Mouse (Mus musculus) mature B cell (primary cell): Measurements from ENCODE around the gene Plekhg6.

Experiments used
- in situ Hi-C: fragments of 300-500 bp; cut with MboI; formaldehyde crosslinking; loops from 2 replicates; pipeline ENCODE4 v1.14.3; 2019

The Plekhg6 gene

DNA sequence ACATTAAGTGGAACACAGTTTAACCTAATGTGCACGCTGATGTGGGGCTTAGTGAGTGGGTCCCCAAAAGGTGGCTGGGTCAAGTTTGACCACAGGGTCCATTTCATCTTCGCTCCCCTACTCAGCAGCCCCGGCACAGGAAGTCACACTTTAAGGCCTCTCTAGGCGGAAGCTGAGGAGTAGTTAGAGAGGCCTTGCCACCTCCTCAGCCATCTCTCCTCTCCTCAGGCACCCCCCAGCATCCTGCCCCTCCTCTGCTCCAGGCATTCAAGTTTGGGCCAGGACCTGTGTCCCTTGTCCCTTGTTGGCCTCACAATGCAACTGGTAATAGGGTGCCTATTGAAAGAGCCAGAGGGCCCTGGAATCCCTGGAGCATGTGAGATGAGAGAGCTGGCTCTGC lies 26.9 kb downstream of the Plekhg6 start:
- in situ Hi-C loops, result no loop called here

DNA sequence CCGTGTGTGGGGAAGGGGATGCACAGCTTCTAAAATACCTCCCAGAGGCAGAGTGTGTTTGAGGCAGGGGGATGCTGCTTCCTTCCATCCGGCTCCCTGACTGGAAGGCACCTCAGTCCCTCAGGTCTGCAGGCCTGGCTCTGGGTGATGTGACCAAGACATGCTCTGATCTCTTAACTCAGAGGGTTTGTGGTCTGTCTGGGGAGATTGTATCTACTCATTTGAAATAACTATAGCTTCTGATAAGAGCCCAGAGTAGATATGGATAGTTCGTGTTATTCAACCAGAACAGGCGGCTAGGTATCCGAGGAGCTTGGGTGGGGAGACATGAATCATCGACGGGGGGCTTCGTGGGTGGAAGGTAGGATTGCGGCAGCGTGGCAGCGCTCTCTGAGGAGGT lies 27.4 kb downstream of the Plekhg6 start:
- in situ Hi-C loops, result no loop called here

DNA sequence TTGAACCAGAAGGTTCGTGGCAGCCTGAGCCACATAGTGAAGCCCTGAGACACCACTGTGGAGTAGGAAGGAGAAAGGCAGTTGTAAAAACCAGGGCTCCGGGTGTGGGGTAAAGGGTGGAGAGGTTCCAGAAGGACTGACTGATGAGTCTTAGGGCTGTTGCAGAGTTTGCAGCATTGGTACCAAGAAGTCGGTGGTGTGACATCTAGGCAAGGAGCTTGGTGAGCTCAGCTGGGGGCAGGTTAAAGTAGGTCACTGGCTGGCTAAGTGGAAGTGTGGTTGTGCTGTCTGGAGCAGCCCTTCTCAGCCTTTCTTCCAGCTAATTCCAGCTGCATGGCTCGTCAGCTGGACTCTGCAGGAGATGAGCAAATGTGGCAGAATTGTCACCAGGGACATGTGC lies 27.8 kb downstream of the Plekhg6 start:
- in situ Hi-C loops, result no loop called here

DNA sequence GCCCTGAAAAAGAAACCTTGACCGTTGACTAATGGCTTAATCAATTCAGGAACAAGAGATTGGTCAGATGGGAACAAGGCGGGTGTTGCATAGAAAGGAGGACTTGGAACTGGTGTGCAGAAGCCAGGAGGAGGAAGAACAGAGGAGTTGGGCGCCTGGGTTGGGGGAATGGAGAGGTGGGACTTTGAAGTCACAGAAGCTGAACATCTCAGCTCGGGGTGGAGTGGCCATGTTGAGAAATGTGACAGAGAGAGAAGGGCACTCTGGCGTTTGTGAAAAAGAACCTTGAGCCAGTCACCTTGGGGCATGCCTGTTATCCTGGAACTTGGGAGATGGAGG lies 28.6 kb downstream of the Plekhg6 start:
- in situ Hi-C loops, result no loop called here

DNA sequence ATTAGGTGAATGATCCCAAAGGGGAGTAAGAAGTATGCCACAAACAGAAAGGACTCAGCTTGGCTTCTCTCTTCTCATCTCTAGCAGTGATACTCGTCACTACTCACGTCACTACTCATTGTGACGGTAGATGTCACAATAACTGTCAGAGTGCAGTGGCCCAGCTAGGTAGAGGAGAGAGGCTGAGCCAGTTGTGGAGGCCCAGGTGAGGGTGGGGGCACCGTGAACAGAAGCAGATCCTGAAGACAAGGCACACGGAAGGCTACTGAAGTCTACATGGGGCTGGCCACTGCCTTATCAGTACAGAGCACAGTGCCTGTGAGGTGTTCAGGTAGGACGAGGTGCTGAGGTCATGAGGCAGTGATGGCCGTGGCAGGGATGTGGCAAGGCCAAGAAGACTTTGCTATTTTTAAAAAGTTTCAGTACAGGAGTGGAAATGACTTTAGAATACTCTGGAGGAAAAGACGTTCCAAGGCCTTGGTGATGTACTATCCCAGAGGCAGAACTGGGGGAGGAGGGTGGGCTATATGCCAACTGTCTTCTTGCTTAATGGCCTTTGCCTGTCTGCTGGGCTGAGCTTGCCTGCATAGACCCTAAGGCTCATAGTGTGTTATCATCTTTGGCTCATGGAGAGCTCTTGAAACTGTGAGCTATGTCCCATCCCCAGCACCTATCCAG lies 29.1 kb downstream of the Plekhg6 start:
- in situ Hi-C loops, result no loop called here

DNA sequence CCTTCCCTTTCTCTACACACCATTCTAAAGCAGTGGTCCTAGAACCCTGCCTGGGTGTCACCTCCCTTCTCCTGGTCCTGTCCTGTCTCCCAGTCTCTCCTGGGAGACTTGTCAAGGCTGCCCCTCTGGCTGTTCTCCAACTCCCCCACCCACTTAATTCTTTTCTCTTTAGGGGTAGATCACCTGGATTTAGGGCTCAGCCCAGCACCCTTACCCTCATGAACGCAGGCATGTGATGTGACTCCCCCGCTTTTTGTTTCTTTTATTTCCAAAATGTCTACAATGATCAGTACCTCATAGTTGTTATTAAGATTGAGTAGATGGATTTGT lies 29.6 kb downstream of the Plekhg6 start:
- in situ Hi-C loops, result no loop called here

DNA sequence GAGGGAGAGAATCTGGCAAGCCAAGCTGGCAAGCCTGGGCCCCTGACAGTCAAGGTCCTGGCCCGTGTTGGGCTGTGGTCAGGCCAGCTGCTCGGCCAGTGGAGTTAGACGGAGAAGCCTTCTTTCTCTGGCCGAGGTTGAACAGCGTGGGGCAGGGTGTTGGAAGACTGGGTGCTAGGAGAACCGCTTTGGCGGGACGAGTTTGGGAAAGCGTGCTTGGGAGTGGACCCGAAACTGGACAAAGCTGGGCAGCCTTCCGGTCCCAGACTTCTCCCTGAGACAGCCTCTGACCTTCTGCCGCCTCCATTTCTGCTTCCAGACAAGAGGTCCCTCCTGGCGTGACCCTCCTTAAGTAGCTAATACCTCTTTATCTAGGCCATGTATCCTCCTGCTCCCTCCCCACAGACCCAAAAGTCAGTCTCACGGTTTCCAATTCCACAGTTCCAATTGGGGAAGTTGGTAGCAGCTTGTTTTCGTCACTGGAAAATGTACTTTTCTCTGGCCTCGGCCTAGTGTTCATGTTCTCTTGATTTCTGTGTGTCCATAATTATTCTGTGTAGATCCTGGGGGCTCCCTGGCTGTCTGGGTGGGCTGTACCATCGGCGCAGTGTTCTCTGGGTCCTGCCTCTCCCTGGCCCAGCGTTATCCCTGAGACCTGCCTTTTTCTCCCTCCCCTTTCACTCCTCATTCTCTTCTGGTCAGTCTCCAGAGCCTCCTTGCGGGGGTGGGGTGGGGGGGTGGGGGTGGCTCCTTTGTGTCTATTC lies 30.2 kb downstream of the Plekhg6 start:
- in situ Hi-C loops, result no loop called here

DNA sequence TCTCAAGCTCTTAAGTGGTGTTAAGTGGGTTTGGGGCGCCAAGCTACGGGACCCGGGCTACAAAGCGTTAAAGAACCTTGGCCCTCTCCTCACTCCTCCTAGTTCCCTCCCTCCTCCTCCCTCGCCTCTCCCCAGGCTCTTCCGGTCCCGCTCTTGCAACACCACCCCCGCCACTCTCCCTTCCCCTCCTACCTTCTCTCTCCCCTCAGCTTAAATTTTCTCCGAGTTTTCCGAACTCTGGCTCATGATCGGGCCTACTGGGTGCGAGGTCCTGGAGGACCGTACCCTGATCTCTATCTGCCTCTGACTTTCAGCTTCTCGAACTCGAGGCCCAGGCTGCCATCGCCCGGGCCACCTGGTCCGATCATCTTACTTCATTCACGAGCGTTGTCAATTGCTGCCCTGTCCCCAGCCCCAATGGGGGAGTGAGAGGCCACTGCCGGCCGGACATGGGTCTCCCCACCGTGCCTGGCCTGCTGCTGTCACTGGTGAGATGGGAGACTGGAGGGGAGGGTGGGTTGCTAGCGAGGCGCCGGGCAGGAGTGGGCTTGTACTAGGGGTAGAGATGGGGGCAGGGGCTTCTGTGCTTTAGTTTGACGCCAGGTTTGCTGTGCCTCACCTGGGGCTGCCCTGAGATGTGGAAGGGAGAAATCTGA lies 30.9 kb downstream of the Plekhg6 start:
- in situ Hi-C loops, result no loop called here

DNA sequence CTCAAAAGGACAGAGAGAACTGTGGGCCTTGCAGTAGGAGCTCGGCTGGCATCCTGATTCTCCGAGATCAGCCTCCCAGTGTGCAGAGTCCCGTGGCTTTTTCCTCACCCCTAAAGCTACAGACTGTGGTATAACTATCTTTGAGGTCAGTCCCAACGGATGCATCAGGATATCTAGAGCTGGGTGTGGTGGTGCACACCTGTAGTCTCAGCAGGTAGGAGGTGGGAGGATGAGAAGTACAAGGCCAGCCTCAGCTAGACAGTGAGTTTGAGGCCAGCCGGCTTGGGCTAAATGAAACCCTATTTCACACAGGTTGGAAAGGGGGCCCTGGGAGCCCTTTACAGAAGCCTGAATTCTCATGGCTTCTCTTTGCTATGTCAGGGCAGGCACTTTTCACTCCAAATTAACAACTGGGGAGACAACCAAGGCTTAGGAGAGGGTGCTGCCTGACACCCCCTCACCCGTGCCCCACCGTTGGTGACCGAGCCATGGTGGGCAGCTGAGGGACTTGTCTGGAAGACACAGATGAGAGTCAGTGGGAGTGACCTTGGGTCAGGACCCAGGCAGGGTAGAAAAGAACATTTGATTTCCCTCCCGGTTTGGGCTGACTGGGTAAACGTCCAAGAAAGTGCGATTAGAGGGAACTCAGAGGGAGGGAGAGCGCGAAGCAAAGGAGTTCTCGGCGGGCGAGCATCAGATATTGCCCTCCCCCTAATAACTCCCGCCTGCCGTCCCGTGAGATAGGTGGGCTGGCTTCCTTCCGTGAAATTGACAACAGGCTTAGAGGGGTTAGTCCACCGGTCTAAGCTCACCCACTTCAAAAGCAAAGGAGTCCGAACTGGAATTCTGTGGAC lies 31.6 kb downstream of the Plekhg6 start, which contains the start of gene Tnfrsf1a:
TSS of gene Tnfrsf1a (plus strand) at position 642 of the 854 bp plus-strand sequence.
- in situ Hi-C loops, result no loop called here

DNA sequence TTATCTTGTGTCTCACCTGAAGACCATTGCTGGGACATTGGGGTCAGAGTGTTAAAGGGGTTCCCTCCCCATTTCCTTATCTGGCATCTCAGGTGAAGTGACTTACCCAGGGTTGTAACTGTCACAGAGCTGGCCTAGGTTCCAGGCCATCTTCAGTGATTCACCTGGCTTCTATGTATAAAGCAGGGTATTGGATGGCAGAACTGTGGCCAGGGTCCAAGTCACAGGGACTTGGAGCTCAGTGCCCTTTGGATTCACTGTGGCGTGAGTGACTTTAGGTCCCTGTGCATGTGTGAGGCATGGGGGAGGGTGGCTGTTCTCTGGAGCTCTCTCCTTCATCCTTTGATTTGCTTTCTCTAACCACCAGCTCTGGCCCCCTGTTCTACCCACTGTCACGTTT lies 34.6 kb downstream of the Plekhg6 start:
- in situ Hi-C loops, result no loop called here

DNA sequence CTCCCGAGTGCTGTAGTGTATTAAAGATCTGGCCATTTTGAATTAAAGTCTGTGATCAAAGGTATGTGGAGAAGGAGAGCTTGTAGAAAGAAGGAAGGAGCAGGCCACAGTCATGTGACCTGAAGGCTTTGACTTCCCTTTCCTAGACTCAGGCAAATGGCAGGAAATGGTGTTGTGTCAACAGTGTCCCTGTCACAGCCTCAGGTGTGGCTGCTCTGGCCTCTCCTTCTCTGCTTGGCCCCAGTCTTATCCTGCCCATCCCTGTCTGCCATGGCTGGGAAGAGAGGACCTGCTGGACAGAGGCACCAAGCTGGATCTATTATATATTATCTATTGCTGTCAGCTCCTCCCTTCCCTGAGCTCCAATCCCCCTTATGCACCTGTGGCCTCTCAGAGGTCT lies 35.0 kb downstream of the Plekhg6 start:
- in situ Hi-C loops, result no loop called here

DNA sequence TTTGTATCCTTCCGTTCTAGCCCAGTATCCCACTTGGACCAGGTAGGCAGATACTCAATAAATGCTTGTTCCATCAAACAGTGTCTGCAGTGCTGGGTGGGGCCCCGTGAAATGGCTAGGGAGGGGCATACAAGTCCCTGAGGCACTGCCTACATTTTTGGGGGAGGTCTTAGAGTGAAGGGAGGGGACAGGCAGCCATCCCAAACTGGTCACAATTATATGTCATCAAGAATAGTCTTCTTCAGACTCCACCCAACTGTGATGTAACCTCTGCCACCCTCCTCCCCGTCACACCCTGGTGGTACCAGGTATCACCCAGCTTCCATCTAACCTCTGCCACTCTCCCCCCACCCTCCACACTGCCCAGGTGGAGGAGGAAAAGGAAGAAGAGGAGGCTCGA lies 35.7 kb downstream of the Plekhg6 start:
- in situ Hi-C loops, result no loop called here

DNA sequence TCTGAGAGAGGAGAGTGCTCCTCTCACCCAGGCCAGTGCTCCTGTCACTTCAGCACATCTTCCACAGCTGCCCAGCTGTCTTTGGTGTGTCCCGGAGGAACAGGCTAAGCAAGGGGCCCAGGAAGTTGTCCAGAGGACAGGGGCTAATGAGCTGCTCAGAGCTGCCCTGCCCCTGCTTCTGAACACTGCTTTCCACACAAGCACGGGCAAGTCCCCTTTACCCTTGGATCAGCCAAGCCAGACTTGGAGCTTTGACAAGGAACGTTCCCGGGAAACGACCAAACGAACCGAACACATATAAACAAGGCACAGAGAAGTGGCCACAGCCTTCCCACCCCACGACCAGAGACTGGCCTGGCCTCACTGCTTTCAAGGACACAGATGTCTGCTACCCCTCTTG lies 36.5 kb downstream of the Plekhg6 start:
- in situ Hi-C loops, result no loop called here

DNA sequence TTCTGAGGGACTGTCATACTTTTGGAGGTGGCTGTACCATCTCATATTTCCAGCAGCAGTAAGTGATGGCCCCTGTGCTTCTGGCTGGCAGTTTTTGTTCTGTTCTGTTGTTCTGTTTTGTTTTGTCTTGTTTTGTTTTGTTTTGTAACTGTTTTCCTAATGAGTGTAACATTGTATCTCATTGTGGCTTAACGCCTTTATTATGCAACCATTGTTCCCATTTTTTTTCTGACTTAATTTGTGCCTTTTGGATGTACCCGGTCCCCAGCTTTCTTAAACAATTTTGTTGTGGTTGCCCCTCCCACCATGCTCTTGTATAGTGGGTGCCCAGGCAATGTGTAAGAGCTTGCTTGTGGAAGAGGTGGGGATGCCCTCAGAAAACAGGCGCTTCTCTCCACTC lies 38.4 kb downstream of the Plekhg6 start:
- in situ Hi-C loops, result no loop called here

DNA sequence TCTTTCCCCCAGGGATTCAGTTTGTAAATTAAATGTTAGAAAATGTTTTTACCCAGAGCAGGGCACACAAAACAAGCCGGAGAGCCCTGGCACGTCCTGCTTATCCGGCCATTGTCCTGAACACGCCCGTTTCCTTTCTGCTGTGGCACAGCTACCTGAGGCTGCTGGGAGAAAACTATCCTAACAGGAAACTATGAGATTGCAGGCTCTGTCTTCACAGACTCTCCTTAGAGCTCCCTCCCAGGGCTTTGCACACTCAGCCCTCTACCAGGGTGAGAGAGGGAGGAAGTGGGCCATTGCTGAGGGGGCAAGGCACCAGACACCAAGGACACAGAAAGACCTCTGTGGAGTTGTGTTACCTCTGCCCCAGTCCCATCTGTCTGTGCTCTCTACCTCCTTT lies 40.3 kb downstream of the Plekhg6 start:
- in situ Hi-C loops, result no loop called here

DNA sequence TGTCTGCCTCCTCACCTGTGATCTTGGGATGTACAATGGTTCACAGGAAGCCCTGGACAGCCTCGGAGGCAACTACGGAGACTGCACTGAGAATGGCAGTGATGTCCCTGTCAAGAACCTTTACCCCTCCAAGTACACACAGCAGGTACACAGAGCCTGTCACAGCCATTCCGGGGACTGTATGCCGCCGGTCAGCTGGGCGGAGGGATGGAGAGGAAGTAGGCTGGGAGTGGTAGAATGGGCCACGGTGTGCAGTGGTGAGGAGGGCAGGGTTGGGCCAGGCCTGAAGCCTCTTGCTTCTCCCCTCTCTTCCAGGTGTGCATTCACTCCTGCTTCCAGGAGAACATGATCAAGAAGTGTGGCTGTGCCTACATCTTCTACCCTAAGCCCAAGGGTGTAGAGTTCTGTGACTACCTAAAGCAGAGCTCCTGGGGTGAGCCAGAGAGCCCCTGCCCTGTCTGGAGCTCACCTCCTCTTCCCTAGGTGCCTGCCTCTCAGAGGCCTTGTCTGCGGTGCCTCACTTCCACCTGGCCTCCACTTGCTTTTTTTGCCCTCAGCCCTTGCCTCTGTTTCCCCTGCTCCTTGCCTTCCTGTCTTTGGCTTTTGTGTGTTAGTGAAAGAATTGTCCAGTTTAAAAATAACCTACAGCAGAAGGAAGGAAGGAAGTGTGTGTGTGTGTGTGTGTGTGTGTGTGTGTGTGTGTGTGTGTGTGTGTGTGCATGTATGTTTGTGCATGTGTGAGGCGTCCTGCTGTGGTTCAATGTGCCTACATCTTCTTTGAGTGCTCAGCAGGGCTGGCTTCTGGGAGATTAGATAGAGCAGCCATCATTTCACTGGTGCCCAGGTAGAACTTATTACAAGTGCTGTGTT lies 41.6 kb downstream of the Plekhg6 start:
- in situ Hi-C loops, result no loop called here

DNA sequence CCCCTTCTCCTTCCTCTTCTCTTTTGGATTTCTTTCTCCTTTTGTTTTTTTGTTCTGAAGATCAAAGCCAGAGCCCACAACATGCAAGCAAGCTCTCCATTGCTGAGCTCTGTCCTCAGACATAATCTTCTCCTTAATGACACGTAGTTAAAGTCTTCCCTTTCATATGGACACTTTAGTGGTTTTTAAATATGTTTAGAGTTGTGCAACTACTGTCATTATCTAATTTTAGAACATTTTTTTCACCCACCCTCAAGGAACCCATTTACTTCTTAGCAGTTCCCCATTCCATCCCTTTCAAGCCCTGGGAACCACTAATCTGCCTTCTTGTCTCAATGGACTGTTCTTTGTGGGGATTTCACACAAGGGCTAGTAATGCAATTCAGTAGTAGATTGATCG lies 46.2 kb downstream of the Plekhg6 start:
- in situ Hi-C loops, result no loop called here

DNA sequence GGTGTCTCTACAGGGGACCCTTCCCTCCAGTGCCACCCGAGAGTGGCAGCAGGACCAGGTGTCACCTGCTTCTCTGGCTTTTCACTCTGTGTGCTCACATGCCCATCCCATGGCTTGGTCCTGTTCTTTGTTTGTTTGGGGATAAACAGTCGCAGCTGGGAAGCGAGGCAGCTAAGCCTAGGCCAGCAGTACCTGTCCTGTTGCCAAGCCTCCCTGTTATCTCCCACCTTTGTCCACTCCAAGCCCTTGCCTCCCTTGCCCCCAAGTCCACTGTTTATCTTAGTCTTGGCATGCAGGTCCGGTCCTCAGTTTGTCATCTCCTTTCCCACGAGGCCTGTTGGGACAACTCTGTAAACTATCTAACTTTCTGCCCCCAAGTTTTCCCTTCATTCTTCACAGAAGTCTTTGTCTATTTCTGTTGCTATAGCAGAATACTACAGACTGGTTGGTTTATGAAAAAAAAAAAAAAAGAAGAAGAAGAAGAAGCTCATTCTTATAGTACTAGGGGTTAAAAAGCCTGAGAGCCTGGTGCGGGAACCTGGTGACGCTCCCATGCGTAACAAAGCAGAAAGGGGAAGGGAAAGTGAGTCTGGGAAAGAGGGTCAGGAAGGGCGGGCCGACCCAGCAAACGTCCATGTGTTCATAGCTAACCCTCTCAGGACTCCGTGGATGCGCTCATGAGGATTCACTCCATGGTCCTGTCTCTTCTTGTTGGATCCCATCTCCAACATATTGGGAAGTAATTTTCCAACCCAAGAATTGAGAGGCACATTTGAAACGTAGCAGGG lies 47.3 kb downstream of the Plekhg6 start:
- in situ Hi-C loops, result no loop called here

DNA sequence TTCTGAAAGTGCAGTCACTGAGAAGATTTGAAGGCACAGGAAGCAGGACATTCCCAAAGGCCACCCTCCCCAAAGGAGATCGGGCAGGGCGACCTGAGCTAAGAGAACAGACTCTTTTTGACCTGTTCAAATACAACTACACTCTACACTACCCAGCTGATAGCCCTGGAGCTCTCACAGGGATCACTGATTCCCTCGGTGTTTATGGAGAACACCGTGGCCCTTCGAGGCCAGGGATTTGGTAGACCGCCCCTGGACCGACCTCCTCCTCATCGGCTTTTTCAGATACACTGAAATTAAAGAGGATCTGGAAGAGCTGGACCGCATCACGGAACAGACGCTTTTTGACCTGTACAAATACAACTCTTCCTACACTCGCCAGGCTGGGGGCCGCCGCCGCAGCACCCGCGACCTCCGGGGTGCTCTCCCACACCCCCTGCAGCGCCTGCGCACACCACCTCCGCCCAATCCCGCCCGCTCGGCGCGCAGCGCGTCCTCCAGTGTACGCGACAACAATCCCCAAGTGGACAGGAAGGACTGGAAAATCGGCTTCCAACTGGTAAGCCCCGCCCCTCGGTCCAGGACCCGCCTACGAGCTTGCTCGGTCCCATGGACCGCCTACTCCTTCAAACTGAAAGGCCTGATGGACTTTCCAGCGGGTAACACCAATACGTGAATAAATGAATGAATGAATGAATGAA lies 49.8 kb downstream of the Plekhg6 start:
- in situ Hi-C loops, result no loop called here

DNA sequence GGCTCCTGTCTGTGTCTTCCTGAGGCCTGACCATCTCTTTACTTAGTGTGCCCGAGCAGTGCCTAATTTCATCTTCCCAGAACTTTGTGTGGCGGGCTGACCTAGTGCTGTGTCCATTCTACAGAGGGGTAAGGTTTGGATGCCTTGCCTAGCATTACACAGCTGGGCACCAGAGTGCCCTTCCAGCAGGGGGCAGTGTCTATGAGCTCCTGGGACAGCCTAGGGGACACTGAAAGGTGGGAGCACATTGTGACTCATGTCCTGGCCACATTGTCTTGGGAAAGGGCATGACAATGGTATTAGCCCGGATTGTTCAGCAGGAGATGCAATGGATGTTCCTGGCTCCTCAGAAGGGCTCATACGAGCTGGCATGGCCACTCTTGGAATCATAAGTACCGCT lies 52.4 kb downstream of the Plekhg6 start:
- in situ Hi-C loops, result no loop called here
